Mouse (Mus musculus) heart, embryonic 10.5 days (tissue): ENCODE results near the gene Cdkl1. TPM values are rescaled to one million over a fixed set of nuclear protein-coding genes. Genes with fewer than 3 reads are reported as not detected.
A peak's percentile ranks its signal among the peaks of the same experiment; 100 is the strongest.

Experiments
- DNase-seq: peaks from one replicate; pipeline ENCODE4 v3.0.0-alpha.2; 2017; ENCODE audit warnings: low spot score
- H3K27ac ChIP-seq: fragments of 300-500 bp; sonication (generic); 2 replicates; pipeline ENCODE4 v1.5.1; 2016; ENCODE audit warnings: mild to moderate bottlenecking
- H3K27me3 ChIP-seq: fragments of 300-500 bp; sonication (generic); 2 replicates; pipeline ENCODE4 v1.6.1; 2016; ENCODE audit warnings: mild to moderate bottlenecking; ENCODE audit not compliant: poor library complexity, insufficient read depth, severe bottlenecking
- H3K36me3 ChIP-seq: fragments of 300-500 bp; sonication (generic); 2 replicates; pipeline ENCODE4 v1.6.1; 2016; ENCODE audit warnings: mild to moderate bottlenecking, moderate library complexity
- H3K4me1 ChIP-seq: fragments of 300-500 bp; sonication (generic); 2 replicates; pipeline ENCODE4 v1.6.1; 2016; ENCODE audit warnings: mild to moderate bottlenecking
- H3K4me3 ChIP-seq: fragments of 300-500 bp; sonication (generic); 2 replicates; pipeline ENCODE4 v1.5.1; 2016; ENCODE audit warnings: mild to moderate bottlenecking, moderate library complexity
- H3K9me3 ChIP-seq: fragments of 300-500 bp; sonication (generic); 2 replicates; pipeline ENCODE4 v1.6.1; 2016; ENCODE audit warnings: mild to moderate bottlenecking, moderate library complexity
- WGBS: fragments of 180-500 bp; shearing (Covaris S2); methylation state at CpG from one replicate; pipeline ENCODE4 v1.1.7; 2016; 5-methylcytosine and 5-hydroxymethylcytosine counted together
- polyA plus RNA-seq: library from polyadenylated mRNA; unstranded; fragments of >200 nt; fragmentation: Nextera tagmentation; extraction: Ambion mirVana; gene quantifications from 2 replicates; pipeline ENCODE4 v1.2.1, GENCODE M21; 2016

Gene Cdkl1
- polyA plus RNA-seq, 1 experiment from 2014 or later, result 3.6 TPM

- peak overlapping the region; percentile 87 for H3K27ac ChIP-seq
- no peaks in the 10 kb centered on the region for H3K9me3 ChIP-seq
- no peaks in the 10 kb centered on the region for H3K36me3 ChIP-seq
- peaks cover 37% of the 10 kb centered on the region for H3K4me1 ChIP-seq
- peak; percentile 97 for DNase-seq
- H3K27me3 ChIP-seq, result no peaks in the 10 kb centered on the region
- 4% methylated on average over 22 of the region's 22 CpGs for WGBS
- H3K4me3 ChIP-seq, result peak overlapping the region; percentile 57
Observed at GRCm38 (mm10) chr12:69757418-69758141, 33.5 kb downstream of the Cdkl1 start.

DNA sequence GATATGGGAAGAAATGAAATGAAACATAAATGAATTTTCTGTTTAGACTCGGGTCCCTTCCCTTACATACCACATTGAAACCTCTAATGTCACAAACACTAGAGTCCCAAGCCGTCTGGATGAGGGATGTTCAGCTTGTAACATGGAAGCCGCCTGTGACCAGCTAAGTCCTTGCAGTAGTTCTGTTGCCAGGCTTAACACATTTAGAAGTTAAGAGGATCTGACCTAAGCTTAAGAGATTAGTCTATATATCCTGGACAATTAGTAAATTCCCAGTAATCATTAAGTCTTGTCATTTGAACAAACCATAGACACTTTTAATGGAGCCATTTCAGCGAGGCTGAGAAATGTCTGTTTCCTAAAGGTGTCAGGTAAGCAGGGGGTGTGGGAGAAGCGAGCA lies 35.1 kb downstream of the Cdkl1 start:
- no peak for DNase-seq
- H3K27me3 ChIP-seq, result no peaks in the 10 kb centered on the region
- H3K27ac ChIP-seq, result peak overlapping the region; percentile 87; the same call in 1 of the 2 replicates
- peaks cover 49% of the 10 kb centered on the region for H3K4me1 ChIP-seq
- no peaks in the 10 kb centered on the region for H3K36me3 ChIP-seq
- 72% methylated on average over 5 of the region's 5 CpGs for WGBS
- peak overlapping the region; percentile 15; the same call in 1 of the 2 replicates for H3K4me3 ChIP-seq
- no peaks in the 10 kb centered on the region for H3K9me3 ChIP-seq

GRCm38 (mm10) chr12:69753936-69754335 lies 37.1 kb downstream of the Cdkl1 start:
- no peak for DNase-seq
- Histone ChIP-seq H3K9me3 (no peaks in the 10 kb centered on the region), H3K4me1 (peaks cover 39% of the 10 kb centered on the region), H3K36me3 (peaks cover 8% of the 10 kb centered on the region), H3K27me3 (no peaks in the 10 kb centered on the region), H3K27ac (no peak overlapping the region), H3K4me3 (no peak overlapping the region)
- WGBS, result 84% methylated on average over 5 of the region's 5 CpGs

DNA sequence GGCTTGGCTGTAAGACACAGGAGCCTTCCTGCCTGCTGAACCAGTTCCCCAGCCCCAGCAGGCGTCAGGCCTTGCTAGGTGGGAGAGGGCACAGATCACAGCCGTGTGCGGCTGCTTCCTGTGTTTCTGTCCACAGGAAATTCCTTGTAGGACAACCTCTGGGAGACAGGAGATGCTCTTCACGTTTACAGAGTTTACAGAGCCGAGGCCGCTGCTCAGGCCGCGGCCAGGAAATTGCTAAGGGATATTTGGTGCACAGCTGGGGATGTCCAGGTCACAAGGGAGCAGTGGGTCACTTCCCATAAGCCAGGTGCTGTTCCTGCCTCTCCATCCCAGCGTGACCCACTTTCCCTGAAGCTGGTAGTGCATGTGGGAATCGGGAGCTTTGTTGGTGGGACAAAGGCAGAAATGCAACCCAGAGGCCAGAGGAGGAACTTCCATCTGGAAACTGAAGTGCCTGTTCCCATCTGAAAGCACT lies 39.2 kb downstream of the Cdkl1 start:
- 32% methylated on average over 10 of the region's 10 CpGs for WGBS
- H3K27ac ChIP-seq, result peak overlapping the region; percentile 10; the same call in 1 of the 2 replicates

DNA sequence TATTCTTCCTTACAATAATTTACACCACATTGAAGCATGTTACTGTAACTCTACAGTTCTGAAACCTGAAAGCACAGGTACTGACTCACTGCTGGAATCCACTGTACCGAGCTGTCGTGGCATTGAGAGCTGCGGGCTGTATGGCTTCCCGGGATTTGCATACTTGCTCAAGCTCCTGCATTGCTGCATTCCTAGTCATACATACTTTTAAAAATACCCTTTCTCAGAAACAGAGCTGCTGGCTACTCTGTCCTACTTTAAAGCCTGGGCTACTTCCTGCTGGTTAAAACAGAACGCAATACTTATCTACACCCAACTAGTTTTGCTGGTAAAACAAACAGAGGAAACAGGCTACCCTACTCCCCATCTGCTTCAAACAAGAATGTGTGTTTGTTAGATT lies 46.9 kb downstream of the Cdkl1 start:
- 62% methylated on average over 5 of the region's 5 CpGs for WGBS
- no peak for DNase-seq
- H3K4me1 ChIP-seq, result no peaks in the 10 kb centered on the region
- H3K9me3 ChIP-seq, result no peaks in the 10 kb centered on the region
- H3K4me3 ChIP-seq, result no peak overlapping the region
- H3K27ac ChIP-seq, result no peak overlapping the region
- H3K36me3 ChIP-seq, result peaks cover 14% of the 10 kb centered on the region
- no peaks in the 10 kb centered on the region for H3K27me3 ChIP-seq

More for the DNA sequence above, 39.2 kb downstream of the Cdkl1 start:
- Histone ChIP-seq H3K36me3 (peaks cover 19% of the 10 kb centered on the region), H3K4me3 (no peak overlapping the region), H3K4me1 (peaks cover 25% of the 10 kb centered on the region), H3K9me3 (no peaks in the 10 kb centered on the region), H3K27me3 (no peaks in the 10 kb centered on the region)
- no peak for DNase-seq

DNA sequence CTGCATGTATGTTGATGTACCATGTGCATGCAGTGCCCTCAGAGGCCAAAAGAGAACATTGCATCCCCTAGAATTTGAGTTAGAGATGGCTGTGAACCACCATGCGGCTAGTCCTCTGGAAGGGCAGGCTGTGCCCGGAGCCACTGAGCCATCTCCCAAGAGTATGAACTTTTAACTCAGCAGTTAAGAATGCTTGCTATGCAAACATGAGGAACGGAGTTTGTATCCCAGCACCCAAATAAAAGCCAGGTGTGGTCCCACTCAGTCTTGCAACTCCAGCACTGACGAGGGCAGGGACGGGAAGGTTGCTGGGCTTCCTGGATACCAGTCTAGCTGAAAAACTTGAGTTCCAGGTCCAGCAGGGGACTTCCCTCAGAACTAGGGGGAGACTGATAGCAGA lies 49.1 kb downstream of the Cdkl1 start:
- Histone ChIP-seq H3K4me3 (no peak overlapping the region), H3K27ac (no peak overlapping the region), H3K27me3 (no peaks in the 10 kb centered on the region), H3K36me3 (no peaks in the 10 kb centered on the region), H3K4me1 (no peaks in the 10 kb centered on the region), H3K9me3 (no peaks in the 10 kb centered on the region)
- 79% methylated on average over 5 of the region's 5 CpGs for WGBS
- no peak for DNase-seq

DNA sequence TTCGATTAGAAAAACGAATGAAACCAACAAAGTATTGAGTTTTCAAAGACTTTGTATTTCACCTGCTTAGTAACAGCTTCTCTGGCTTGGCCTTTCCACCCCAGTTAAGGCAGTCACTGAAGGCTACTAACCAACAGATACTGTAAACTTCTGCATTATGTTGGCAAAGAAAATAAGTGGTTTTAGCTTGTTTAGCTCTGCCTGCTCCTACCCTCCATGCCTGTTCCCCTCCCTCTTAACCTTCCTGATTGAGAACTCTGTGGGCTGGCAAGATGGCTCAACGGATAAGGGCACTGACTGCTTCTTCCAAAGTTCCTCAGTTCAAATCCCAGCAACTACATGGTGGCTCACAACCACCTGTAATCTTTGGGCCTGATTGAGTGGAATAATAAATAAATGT lies 57.1 kb downstream of the Cdkl1 start:
- peak overlapping the region; percentile 15; the same call in 1 of the 2 replicates for H3K4me3 ChIP-seq
- H3K27me3 ChIP-seq, result no peaks in the 10 kb centered on the region
- H3K36me3 ChIP-seq, result no peaks in the 10 kb centered on the region
- H3K9me3 ChIP-seq, result no peaks in the 10 kb centered on the region
- peak overlapping the region; percentile 72; the same call in 1 of the 2 replicates for H3K27ac ChIP-seq
- WGBS, result 72% methylated on average over 3 of the region's 3 CpGs
- no peaks in the 10 kb centered on the region for H3K4me1 ChIP-seq
- DNase-seq, result no peak

DNA sequence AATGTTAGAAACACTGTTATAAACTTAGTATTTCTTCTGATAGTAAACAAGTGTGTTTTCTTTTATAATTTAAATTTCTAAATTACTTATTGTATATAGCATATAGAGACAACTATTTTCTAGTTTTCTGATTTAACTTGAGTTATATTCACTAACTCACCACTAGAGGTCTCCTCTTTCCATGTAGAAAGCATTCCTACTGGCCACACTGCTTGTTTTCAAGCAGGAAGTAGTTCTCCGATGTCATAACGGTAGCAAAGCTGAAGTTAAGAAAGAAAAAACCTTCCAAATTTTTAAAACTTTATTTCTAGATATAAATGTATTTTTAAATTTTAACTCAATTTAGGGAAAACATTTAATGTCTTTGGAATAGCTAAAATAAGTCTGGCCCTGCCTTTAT lies 57.5 kb downstream of the Cdkl1 start:
- no peaks in the 10 kb centered on the region for H3K36me3 ChIP-seq
- no peaks in the 10 kb centered on the region for H3K27me3 ChIP-seq
- peak overlapping the region; percentile 72; the same call in 1 of the 2 replicates for H3K27ac ChIP-seq
- H3K4me1 ChIP-seq, result no peaks in the 10 kb centered on the region
- no peak for DNase-seq
- no peaks in the 10 kb centered on the region for H3K9me3 ChIP-seq
- peak overlapping the region; percentile 15; the same call in 1 of the 2 replicates for H3K4me3 ChIP-seq
- 9% methylated on average over 2 of the region's 2 CpGs for WGBS

- no peaks in the 10 kb centered on the region for H3K4me1 ChIP-seq
- DNase-seq, result no peak
- H3K36me3 ChIP-seq, result no peaks in the 10 kb centered on the region
- no peaks in the 10 kb centered on the region for H3K9me3 ChIP-seq
- 48% methylated on average over 5 of the region's 5 CpGs for WGBS
- no peak overlapping the region for H3K4me3 ChIP-seq
- H3K27me3 ChIP-seq, result no peaks in the 10 kb centered on the region
- H3K27ac ChIP-seq, result no peak overlapping the region
Observed at GRCm38 (mm10) chr12:69732221-69732620, 58.8 kb downstream of the Cdkl1 start.

GRCm38 (mm10) chr12:69730306-69730705 lies 60.8 kb downstream of the Cdkl1 start:
- Histone ChIP-seq H3K27ac (no peak overlapping the region), H3K4me1 (peaks cover 6% of the 10 kb centered on the region; the same call in 1 of the 2 replicates)
- 68% methylated on average over 1 of the region's 1 CpGs for WGBS

DNA sequence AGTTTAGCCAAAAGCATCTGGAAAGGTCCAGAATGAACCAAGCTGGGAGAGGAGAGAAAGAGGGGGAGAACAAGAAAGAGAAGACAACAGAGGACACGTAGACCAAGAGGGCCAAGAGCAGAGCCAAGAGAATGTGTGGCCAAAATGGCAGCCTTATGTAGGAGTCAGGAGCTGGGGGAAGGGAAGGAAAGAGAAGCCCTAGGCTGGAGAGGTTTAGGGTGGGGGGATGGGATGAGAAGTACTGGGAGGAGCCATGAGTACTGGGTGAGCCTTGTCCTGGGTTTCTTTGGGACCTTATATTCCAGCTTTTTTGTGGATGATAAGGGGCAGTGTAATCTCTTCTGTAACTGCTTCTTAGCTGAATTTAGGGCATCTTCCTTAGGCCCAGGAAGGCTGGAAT lies 61.8 kb downstream of the Cdkl1 start:
- no peak overlapping the region for H3K4me3 ChIP-seq
- WGBS, result 83% methylated on average over 1 of the region's 1 CpGs
- no peaks in the 10 kb centered on the region for H3K27me3 ChIP-seq
- H3K9me3 ChIP-seq, result no peaks in the 10 kb centered on the region
- H3K36me3 ChIP-seq, result no peaks in the 10 kb centered on the region
- no peak for DNase-seq
- H3K4me1 ChIP-seq, result peaks cover 6% of the 10 kb centered on the region; the same call in 1 of the 2 replicates
- H3K27ac ChIP-seq, result no peak overlapping the region

More at GRCm38 (mm10) chr12:69730306-69730705, 60.8 kb downstream of the Cdkl1 start:
- DNase-seq, result no peak
- Histone ChIP-seq H3K9me3 (no peaks in the 10 kb centered on the region), H3K4me3 (no peak overlapping the region), H3K36me3 (no peaks in the 10 kb centered on the region), H3K27me3 (no peaks in the 10 kb centered on the region)

DNA sequence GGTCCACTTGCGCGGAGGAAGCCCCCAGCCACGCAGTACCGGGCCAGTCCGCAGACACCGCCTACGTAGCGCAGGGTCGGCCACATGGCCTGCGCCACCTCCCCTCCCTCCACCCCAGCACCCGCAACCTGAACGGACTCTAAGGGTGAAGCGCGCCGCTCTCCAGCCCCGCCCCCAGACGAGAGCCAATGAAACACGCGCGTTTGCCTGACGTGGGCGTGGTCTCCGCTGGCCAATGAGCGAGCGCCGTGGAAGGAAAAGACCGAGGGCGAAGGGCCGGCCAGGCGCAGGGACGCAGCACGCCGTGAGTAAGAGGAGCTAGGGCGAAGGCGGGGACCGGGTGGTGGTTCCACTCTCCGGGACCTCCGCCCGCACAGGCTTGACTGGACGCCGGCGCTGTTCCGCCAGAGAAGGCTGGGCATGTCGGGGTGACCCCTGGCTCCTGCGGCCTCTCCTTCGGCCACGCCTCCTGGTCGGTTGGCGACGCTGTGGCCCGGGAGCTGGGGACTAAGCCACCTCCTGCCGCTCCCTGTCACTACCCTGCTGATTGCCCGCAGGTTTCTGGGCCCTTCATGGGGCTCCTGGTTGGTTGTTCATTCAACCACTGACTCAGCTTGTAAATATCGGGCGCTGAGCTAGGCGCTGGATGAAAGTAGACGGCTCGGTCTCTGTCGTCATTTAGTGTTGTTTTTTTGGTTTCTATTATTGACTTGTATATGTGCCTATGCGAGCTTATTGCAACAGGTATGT lies 66.2 kb downstream of the Cdkl1 start, which contains the start of the genes L2hgdh and Atp5s:
TSS of gene L2hgdh (minus strand) at position 163 of the 750 bp plus-strand sequence.
TSS of gene Atp5s (plus strand) at position 240 of the 750 bp plus-strand sequence.
- Histone ChIP-seq H3K36me3 (peaks cover 12% of the 10 kb centered on the region), H3K27me3 (no peaks in the 10 kb centered on the region), H3K4me1 (peaks cover 17% of the 10 kb centered on the region), H3K27ac (peak within 1 kb of the TSS; percentile 91), H3K4me3 (peak within 1 kb of the TSS; percentile 78), H3K9me3 (no peaks in the 10 kb centered on the region)
- peak; percentile 99 for DNase-seq
- WGBS, result under 1% methylated on average over 60 of the region's 60 CpGs
